Mouse (Mus musculus) heart, embryonic 12.5 days (tissue): Measurements from ENCODE around the gene Bahcc1. TPM values are rescaled to one million over a fixed set of nuclear protein-coding genes. Genes with fewer than 3 reads are reported as not detected.

Experiments
- ATAC-seq: fragments of 200-750 bp; cut with Nextera tagmentation; 2 replicates; pipeline ENCODE4 v1.8.0; 2017; ENCODE audit warnings: moderate TSS enrichment, moderate library complexity; ENCODE audit not compliant: insufficient number of reproducible peaks, low FRiP score
- H3K27ac ChIP-seq: fragments of 300-500 bp; sonication (generic); 2 replicates; pipeline ENCODE4 v1.5.1; 2016; ENCODE audit warnings: mild to moderate bottlenecking, moderate library complexity; ENCODE audit not compliant: poor library complexity, severe bottlenecking
- H3K27me3 ChIP-seq: fragments of 300-500 bp; sonication (generic); replicated peaks from 2 replicates; pipeline ENCODE4 v1.6.1; 2016; ENCODE audit warnings: mild to moderate bottlenecking, moderate library complexity
- H3K36me3 ChIP-seq: fragments of 300-500 bp; sonication (generic); 2 replicates; pipeline ENCODE4 v1.6.1; 2016; ENCODE audit warnings: mild to moderate bottlenecking, moderate library complexity
- H3K4me1 ChIP-seq: fragments of 300-500 bp; sonication (generic); replicated peaks from 2 replicates; pipeline ENCODE4 v1.6.1; 2016; ENCODE audit warnings: mild to moderate bottlenecking
- H3K4me2 ChIP-seq: fragments of 300-500 bp; sonication (generic); 2 replicates; pipeline ENCODE4 v1.6.1; 2016; ENCODE audit warnings: mild to moderate bottlenecking, moderate library complexity
- H3K4me3 ChIP-seq: fragments of 300-500 bp; sonication (generic); 2 replicates; pipeline ENCODE4 v1.5.1; 2016; ENCODE audit warnings: mild to moderate bottlenecking
- H3K9ac ChIP-seq: fragments of 300-500 bp; sonication (generic); 2 replicates; pipeline ENCODE4 v1.6.1; 2016; ENCODE audit warnings: mild to moderate bottlenecking, moderate library complexity
- H3K9me3 ChIP-seq: fragments of 300-500 bp; sonication (generic); replicated peaks from 2 replicates; pipeline ENCODE4 v1.6.1; 2016; ENCODE audit warnings: mild to moderate bottlenecking, moderate library complexity
- WGBS: fragments of 180-500 bp; shearing (Covaris S2); methylation state at CpG from one replicate; pipeline ENCODE4 v1.1.7; 2016; 5-methylcytosine and 5-hydroxymethylcytosine counted together
- polyA plus RNA-seq: library from polyadenylated mRNA; unstranded; fragments of >200 nt; fragmentation: Nextera tagmentation; extraction: Ambion mirVana; gene quantifications from 2 replicates; pipeline ENCODE4 v1.2.1, GENCODE M21; 2016

Bahcc1 gene
- polyA plus RNA-seq, 1 experiment from 2014 or later, result 7.6 TPM

GRCm38 (mm10) chr11:120209462-120209861 is 23.3 kb upstream of the Bahcc1 start:
- Histone ChIP-seq H3K27ac (no peak overlapping the region), H3K9me3 (peaks cover 6% of the 10 kb centered on the region; the same call in 1 of the 2 replicates), H3K9ac (0 out of 2 replicates have a peak overlapping the region, but pooled peaks have one; percentile 11), H3K4me1 (peaks cover 27% of the 10 kb centered on the region), H3K4me3 (no peak overlapping the region), H3K36me3 (0 out of 2 replicates have a peak, but pooled peaks cover 6% of the 10 kb centered on the region), H3K4me2 (no peak overlapping the region), H3K27me3 (no peaks in the 10 kb centered on the region)
- ATAC-seq, result no peak
- 76% methylated on average over 8 of the region's 8 CpGs for WGBS

GRCm38 (mm10) chr11:120215726-120216241 is 17.0 kb upstream of the Bahcc1 start:
- H3K36me3 ChIP-seq, result 0 out of 2 replicates have a peak, but pooled peaks cover 6% of the 10 kb centered on the region
- ATAC-seq, result peak; percentile 51
- no peak overlapping the region for H3K4me3 ChIP-seq
- peak overlapping the region; percentile 32; the same call in 1 of the 2 replicates for H3K4me2 ChIP-seq
- WGBS, result 26% methylated on average over 10 of the region's 10 CpGs
- H3K27ac ChIP-seq, result peak overlapping the region; percentile 94
- peaks cover 58% of the 10 kb centered on the region for H3K4me1 ChIP-seq
- no peaks in the 10 kb centered on the region for H3K27me3 ChIP-seq
- peak overlapping the region; percentile 17 for H3K9ac ChIP-seq
- H3K9me3 ChIP-seq, result peaks cover 6% of the 10 kb centered on the region; the same call in 1 of the 2 replicates

- 0 out of 2 replicates have a peak, but pooled peaks cover 6% of the 10 kb centered on the region for H3K36me3 ChIP-seq
- 10% methylated on average over 11 of the region's 11 CpGs for WGBS
- H3K27me3 ChIP-seq, result no peaks in the 10 kb centered on the region
- peak; percentile 81 for ATAC-seq
- H3K27ac ChIP-seq, result peak overlapping the region; percentile 94
- H3K4me2 ChIP-seq, result peak overlapping the region; percentile 32
- peaks cover 68% of the 10 kb centered on the region for H3K4me1 ChIP-seq
- no peak overlapping the region for H3K4me3 ChIP-seq
- peak overlapping the region; percentile 17 for H3K9ac ChIP-seq
- H3K9me3 ChIP-seq, result peaks cover 6% of the 10 kb centered on the region; the same call in 1 of the 2 replicates
Measured at GRCm38 (mm10) chr11:120216540-120217324, 16.0 kb upstream of the Bahcc1 start.

GRCm38 (mm10) chr11:120218176-120218856 is 14.4 kb upstream of the Bahcc1 start:
- Histone ChIP-seq H3K4me1 (peaks cover 71% of the 10 kb centered on the region), H3K9ac (no peak overlapping the region), H3K4me2 (peak overlapping the region; percentile 20; the same call in 1 of the 2 replicates), H3K4me3 (no peak overlapping the region), H3K9me3 (peaks cover 6% of the 10 kb centered on the region; the same call in 1 of the 2 replicates), H3K36me3 (0 out of 2 replicates have a peak, but pooled peaks cover 6% of the 10 kb centered on the region), H3K27ac (peak overlapping the region; percentile 52), H3K27me3 (no peaks in the 10 kb centered on the region)
- no peak for ATAC-seq
- WGBS, result 71% methylated on average over 17 of the region's 17 CpGs

- 0 out of 2 replicates have a peak, but pooled peaks cover under 1% of the 10 kb centered on the region for H3K36me3 ChIP-seq
- H3K9ac ChIP-seq, result no peak overlapping the region
- no peak for ATAC-seq
- peaks cover 77% of the 10 kb centered on the region for H3K4me1 ChIP-seq
- no peaks in the 10 kb centered on the region for H3K27me3 ChIP-seq
- H3K4me2 ChIP-seq, result peak overlapping the region; percentile 20; the same call in 1 of the 2 replicates
- H3K27ac ChIP-seq, result peak overlapping the region; percentile 52
- peaks cover 1% of the 10 kb centered on the region; the same call in 1 of the 2 replicates for H3K9me3 ChIP-seq
- no peak overlapping the region for H3K4me3 ChIP-seq
- 40% methylated on average over 6 of the region's 6 CpGs for WGBS
Measured at GRCm38 (mm10) chr11:120218946-120219345, 13.8 kb upstream of the Bahcc1 start.

GRCm38 (mm10) chr11:120219916-120220522 is 12.7 kb upstream of the Bahcc1 start:
- 36% methylated on average over 9 of the region's 9 CpGs for WGBS
- H3K27ac ChIP-seq, result peak overlapping the region; percentile 55
- peak overlapping the region; percentile 35 for H3K9ac ChIP-seq
- ATAC-seq, result no peak
- no peaks in the 10 kb centered on the region for H3K9me3 ChIP-seq
- no peaks in the 10 kb centered on the region for H3K36me3 ChIP-seq
- H3K4me1 ChIP-seq, result peaks cover 87% of the 10 kb centered on the region
- peak overlapping the region; percentile 11 for H3K4me2 ChIP-seq
- no peaks in the 10 kb centered on the region for H3K27me3 ChIP-seq
- no peak overlapping the region for H3K4me3 ChIP-seq

GRCm38 (mm10) chr11:120220963-120221827 is 11.6 kb upstream of the Bahcc1 start:
- Histone ChIP-seq H3K4me3 (no peak overlapping the region), H3K36me3 (no peaks in the 10 kb centered on the region), H3K4me2 (0 out of 2 replicates have a peak overlapping the region, but pooled peaks have one; percentile 11), H3K4me1 (peaks cover 87% of the 10 kb centered on the region), H3K9ac (peak overlapping the region; percentile 35; the same call in 1 of the 2 replicates), H3K27ac (peak overlapping the region; percentile 55), H3K9me3 (no peaks in the 10 kb centered on the region), H3K27me3 (no peaks in the 10 kb centered on the region)
- WGBS, result 38% methylated on average over 12 of the region's 12 CpGs
- ATAC-seq, result no peak

- no peak for ATAC-seq
- Histone ChIP-seq H3K27ac (no peak overlapping the region), H3K4me2 (no peak overlapping the region), H3K9ac (0 out of 2 replicates have a peak overlapping the region, but pooled peaks have one; percentile 10), H3K9me3 (no peaks in the 10 kb centered on the region), H3K36me3 (no peaks in the 10 kb centered on the region), H3K4me1 (peaks cover 87% of the 10 kb centered on the region), H3K27me3 (no peaks in the 10 kb centered on the region), H3K4me3 (no peak overlapping the region)
- 80% methylated on average over 6 of the region's 6 CpGs for WGBS
Measured at GRCm38 (mm10) chr11:120222425-120223104, 10.2 kb upstream of the Bahcc1 start.

- H3K9me3 ChIP-seq, result no peaks in the 10 kb centered on the region
- ATAC-seq, result peak; percentile 27; the same call in 1 of the 2 replicates
- 59% methylated on average over 19 of the region's 19 CpGs for WGBS
- H3K4me1 ChIP-seq, result peaks cover 87% of the 10 kb centered on the region
- H3K27ac ChIP-seq, result peak overlapping the region; percentile 53
- H3K36me3 ChIP-seq, result no peaks in the 10 kb centered on the region
- no peaks in the 10 kb centered on the region for H3K27me3 ChIP-seq
- H3K4me3 ChIP-seq, result no peak overlapping the region
- H3K4me2 ChIP-seq, result peak overlapping the region; percentile 83
- peak overlapping the region; percentile 83 for H3K9ac ChIP-seq
Measured at GRCm38 (mm10) chr11:120223586-120224487, 8.9 kb upstream of the Bahcc1 start.
